Mouse (Mus musculus) neural tube, postnatal 0 days (tissue): Measurements from ENCODE around the gene Svs4. TPM values are rescaled to one million over a fixed set of nuclear protein-coding genes. Genes with fewer than 3 reads are reported as not detected.

Source experiments
- polyA plus RNA-seq: library from polyadenylated mRNA; unstranded; fragments of >200 nt; fragmentation: Nextera tagmentation; extraction: Ambion mirVana; gene quantifications from 2 replicates; pipeline ENCODE4 v1.2.1, GENCODE M21; 2015

Gene Svs4
- polyA plus RNA-seq: not detected in 2 replicates

GRCm38 (mm10) chr2:164278359-164278758 is at the start of gene Svs4:
Svs4 (minus strand) TSS chr2:164278459.

GRCm38 (mm10) chr2:164316451-164316850 is 38.2 kb upstream of the Svs4 start, which contains the start of gene Svs6:
Svs6 (plus strand) TSS chr2:164316751.

GRCm38 (mm10) chr2:164288968-164289367 is 10.7 kb upstream of the Svs4 start, which contains the start of gene Svs3a:
Svs3a (plus strand) TSS chr2:164289268.

DNA sequence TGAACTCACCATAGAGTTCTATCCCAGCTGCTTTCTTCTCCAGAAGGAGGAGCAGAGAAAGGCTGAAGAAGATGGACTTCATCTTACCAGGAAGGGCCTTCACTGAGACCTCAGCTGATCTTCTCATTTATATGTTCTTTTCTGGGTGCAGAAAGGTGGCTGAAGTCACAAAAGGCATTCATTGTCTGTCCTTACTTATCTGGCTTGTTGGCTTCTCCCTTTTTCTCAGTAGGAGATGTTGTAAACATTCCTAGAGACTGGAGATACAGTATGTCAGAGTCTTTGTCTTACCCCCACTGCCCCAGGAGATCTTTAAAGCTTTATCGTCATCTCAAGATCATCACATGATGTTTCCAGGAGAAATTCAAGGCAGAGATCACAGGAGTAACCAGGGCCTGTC is 21.7 kb downstream of the Svs4 start, which contains the start of gene Svs3b:
Svs3b (minus strand) TSS at position 101 of the 400 bp plus-strand sequence.

GRCm38 (mm10) chr2:164238366-164238765 is 39.9 kb downstream of the Svs4 start, which contains the start of gene Svs2:
Svs2 (minus strand) TSS chr2:164238466.

Other genes starting within 250 kb of the Svs4 start
- gene Stk4, start 208.1 kb downstream of the Svs4 start, polyA plus RNA-seq: 10.0 and 10.6 TPM in 2 replicates
- 37.3 and 38.0 TPM in 2 replicates for gene Tomm34, start 207.3 kb downstream of the Svs4 start, polyA plus RNA-seq
- 3.9 and 4.2 TPM in 2 replicates for gene Kcns1, start 107.3 kb downstream of the Svs4 start, polyA plus RNA-seq
- gene Wfdc5, start 95.7 kb downstream of the Svs4 start, polyA plus RNA-seq: not detected in 2 replicates
- gene Wfdc12, start 87.9 kb downstream of the Svs4 start, polyA plus RNA-seq: not detected in 2 replicates
- not detected in 2 replicates for gene Wfdc15a, start 78.3 kb downstream of the Svs4 start, polyA plus RNA-seq
- gene Wfdc15b, start 56.8 kb downstream of the Svs4 start, polyA plus RNA-seq: not detected in 2 replicates
- not detected in 2 replicates for gene Svs2, start 40.0 kb downstream of the Svs4 start, polyA plus RNA-seq
- not detected in 2 replicates for gene Svs3b, start 21.8 kb downstream of the Svs4 start, polyA plus RNA-seq
- not detected in 2 replicates for gene Svs3a, start 10.8 kb upstream of the Svs4 start, polyA plus RNA-seq
- gene Svs6, start 38.3 kb upstream of the Svs4 start, polyA plus RNA-seq: not detected in 2 replicates
- gene Svs5, start 54.3 kb upstream of the Svs4 start, polyA plus RNA-seq: not detected in 2 replicates
- gene Slpi, start 110.6 kb upstream of the Svs4 start, polyA plus RNA-seq: 0.51 and 1.1 TPM in 2 replicates
- 0.49 and 0.68 TPM in 2 replicates for gene Rbpjl, start 124.7 kb upstream of the Svs4 start, polyA plus RNA-seq
- gene Matn4, start 126.7 kb upstream of the Svs4 start, polyA plus RNA-seq: 15.4 and 15.8 TPM in 2 replicates
- gene Sdc4, start 165.4 kb upstream of the Svs4 start, polyA plus RNA-seq: 42.5 and 43.9 TPM in 2 replicates
- 113 and 120 TPM in 2 replicates for gene Sys1, start 178.5 kb upstream of the Svs4 start, polyA plus RNA-seq
- 14.5 and 16.2 TPM in 2 replicates for gene Gm20458, start 182.5 kb upstream of the Svs4 start, polyA plus RNA-seq
- not detected in 2 replicates for gene Trp53tg5, start 195.3 kb upstream of the Svs4 start, polyA plus RNA-seq
- 41.5 and 45.7 TPM in 2 replicates for gene Dbndd2, start 207.6 kb upstream of the Svs4 start, polyA plus RNA-seq
- gene Pigt, start 219.1 kb upstream of the Svs4 start, polyA plus RNA-seq: 117 and 135 TPM in 2 replicates